Mouse (Mus musculus) myocyte (in vitro differentiated cells): ENCODE measurements at regions not wholly inside any gene's neighbourhood (a gene's known extent, or its start where the extent isn't known, plus 50 kb on each side); places are given as distances from the start of the nearest gene placed in this dataset.

Experiments used
- H3K27me3 ChIP-seq: one replicate; pipeline ENCODE4 v1.6.1; 2011; ENCODE audit not compliant: control insufficient read depth, insufficient read depth, insufficient read length
- H3K36me3 ChIP-seq: one replicate; pipeline ENCODE4 v1.6.1; 2011; ENCODE audit not compliant: control insufficient read depth, insufficient read depth
- H3K4me2 ChIP-seq: one replicate; pipeline ENCODE4 v1.6.1; 2011; ENCODE audit warnings: low read depth, control low read depth
- H3K4me3 ChIP-seq: one replicate; pipeline ENCODE4 v1.5.1; 2011; ENCODE audit warnings: mild to moderate bottlenecking, control low read depth, moderate library complexity
- H3K79me2 ChIP-seq: one replicate; pipeline ENCODE4 v1.6.1; 2011; ENCODE audit not compliant: control insufficient read depth, insufficient read depth
- H3ac ChIP-seq: one replicate; pipeline ENCODE4 v1.6.1; 2011; ENCODE audit not compliant: control insufficient read depth, insufficient read length
- CEBPB ChIP-seq: IDR thresholded peaks from 2 replicates; pipeline ENCODE4 v1.6.1; 2011; ENCODE audit warnings: mild to moderate bottlenecking, moderate library complexity; ENCODE audit not compliant: poor library complexity, insufficient read depth, severe bottlenecking
- E2F4 ChIP-seq: IDR thresholded peaks from one replicate; pipeline ENCODE4 v1.6.1; 2011; ENCODE audit warnings: mild to moderate bottlenecking, control low read depth, moderate library complexity; ENCODE audit not compliant: insufficient read depth
- MAX ChIP-seq: IDR thresholded peaks from one replicate; pipeline ENCODE4 v1.6.1; 2011; ENCODE audit warnings: low read depth, mild to moderate bottlenecking, control low read depth
- MYOD1 ChIP-seq, 3 experiments: IDR thresholded peaks; one replicate each; pipeline ENCODE4 v1.6.1; 2011; ENCODE audit warnings: control low read depth in 2 of 3, low read depth in 2 of 3, mild to moderate bottlenecking in 2 of 3, moderate library complexity in 1 of 3; ENCODE audit not compliant: insufficient read length in 2 of 3, control insufficient read depth in 1 of 3
- MYOG ChIP-seq, 3 experiments: IDR thresholded peaks; one replicate each; pipeline ENCODE4 v1.6.1; 2011; ENCODE audit warnings: control low read depth in 2 of 3, low read depth in 2 of 3, mild to moderate bottlenecking in 2 of 3; ENCODE audit not compliant: insufficient read length in 2 of 3, control insufficient read depth in 1 of 3, insufficient read depth in 1 of 3
- POLR2A ChIP-seq: IDR thresholded peaks from one replicate; pipeline ENCODE4 v1.6.1; 2011; ENCODE audit warnings: low read depth, mild to moderate bottlenecking, control low read depth, moderate library complexity; ENCODE audit not compliant: insufficient read length
- POLR2AphosphoS2 ChIP-seq: IDR thresholded peaks from one replicate; pipeline ENCODE4 v1.6.1; 2011; ENCODE audit warnings: low read depth, control low read depth; ENCODE audit not compliant: insufficient read length
- REST ChIP-seq: IDR thresholded peaks from one replicate; pipeline ENCODE4 v1.6.1; 2011; ENCODE audit warnings: mild to moderate bottlenecking, control low read depth, moderate library complexity; ENCODE audit not compliant: insufficient read depth, insufficient read length
- SRF ChIP-seq: IDR thresholded peaks from one replicate; pipeline ENCODE4 v1.6.1; 2011; ENCODE audit warnings: low read depth; ENCODE audit not compliant: control insufficient read depth, insufficient read length
- TCF12 ChIP-seq: IDR thresholded peaks from one replicate; pipeline ENCODE4 v1.6.1; 2011; ENCODE audit warnings: mild to moderate bottlenecking, control low read depth; ENCODE audit not compliant: poor library complexity, insufficient read depth, severe bottlenecking
- TCF3 ChIP-seq: IDR thresholded peaks from one replicate; pipeline ENCODE4 v1.6.1; 2011; ENCODE audit warnings: low read depth, control low read depth; ENCODE audit not compliant: insufficient read length
- USF1 ChIP-seq: IDR thresholded peaks from one replicate; pipeline ENCODE4 v1.6.1; 2011; ENCODE audit warnings: low read depth, mild to moderate bottlenecking, control low read depth, moderate library complexity

DNA sequence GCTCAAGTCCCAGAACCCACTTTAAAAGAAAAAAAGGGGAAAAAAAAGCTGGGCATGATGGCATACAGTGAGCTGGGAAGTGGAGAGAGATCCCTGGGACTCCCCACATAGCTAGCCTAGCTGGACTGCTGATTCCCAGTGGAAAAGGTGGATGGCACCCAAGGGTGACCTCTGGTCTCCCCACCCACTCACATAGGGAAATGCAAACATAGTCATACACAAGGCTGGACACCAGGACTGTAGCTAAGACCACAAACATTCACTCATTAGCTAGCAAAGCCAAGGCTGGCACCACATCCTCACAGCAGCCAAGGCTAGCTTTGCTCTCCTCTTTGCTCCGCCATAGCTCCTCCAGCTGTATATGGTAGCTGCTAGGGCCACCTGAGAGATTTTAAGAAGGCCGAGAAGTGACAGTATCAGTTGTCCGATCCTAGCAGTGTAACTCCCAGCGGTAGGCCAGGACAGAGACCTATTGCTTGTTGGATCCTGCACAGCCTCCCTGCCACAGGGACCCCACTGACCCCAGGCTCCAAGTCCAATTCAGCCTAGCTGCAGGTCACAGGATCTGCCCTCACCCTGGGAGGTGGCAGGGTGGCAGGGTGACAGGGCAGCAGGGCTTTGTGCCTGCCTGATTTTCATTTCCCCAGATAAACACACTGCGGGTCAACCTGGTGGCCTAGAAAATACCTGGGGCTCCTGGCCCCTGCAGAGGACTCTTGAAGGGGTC lies 119.8 kb upstream of the Gli2 start:
- TF ChIP-seq SRF (no peak), POLR2AphosphoS2 (no peak), E2F4 (no peak), TCF12 (no peak)
- H3ac ChIP-seq: no peak overlapping the region
- H3K4me2 ChIP-seq: no peak overlapping the region
- no peaks in the 10 kb centered on the region for H3K27me3 ChIP-seq
- H3K36me3 ChIP-seq: no peaks in the 10 kb centered on the region
- no peak overlapping the region for H3K4me3 ChIP-seq
- no peaks in the 10 kb centered on the region for H3K79me2 ChIP-seq

DNA sequence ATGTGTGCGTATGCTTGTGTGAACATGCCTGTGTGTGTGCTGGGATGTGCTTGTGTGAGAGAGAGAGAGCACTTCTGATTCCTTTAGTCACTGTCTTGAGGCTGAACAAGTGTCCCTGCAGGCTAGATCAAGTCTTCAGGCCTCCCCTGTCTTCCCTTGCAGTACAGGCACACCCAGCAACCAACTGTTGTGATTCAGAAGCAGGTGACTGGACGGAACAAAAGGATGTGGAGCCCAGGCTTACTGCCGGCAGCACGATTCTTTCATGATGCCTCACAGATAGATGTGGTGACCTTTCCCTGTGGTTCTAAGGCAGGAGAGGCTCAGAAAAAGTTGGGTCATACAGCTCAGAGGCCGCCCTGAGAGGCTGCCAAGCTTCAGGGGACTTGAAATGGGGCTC lies 114.0 kb upstream of the Gli2 start:
- Histone ChIP-seq H3K4me2 (no peak overlapping the region), H3K79me2 (no peaks in the 10 kb centered on the region), H3K4me3 (no peak overlapping the region), H3ac (no peak overlapping the region), H3K36me3 (no peaks in the 10 kb centered on the region), H3K27me3 (no peaks in the 10 kb centered on the region)
- TF ChIP-seq REST: no peak
- TF ChIP-seq CEBPB: no peak

DNA sequence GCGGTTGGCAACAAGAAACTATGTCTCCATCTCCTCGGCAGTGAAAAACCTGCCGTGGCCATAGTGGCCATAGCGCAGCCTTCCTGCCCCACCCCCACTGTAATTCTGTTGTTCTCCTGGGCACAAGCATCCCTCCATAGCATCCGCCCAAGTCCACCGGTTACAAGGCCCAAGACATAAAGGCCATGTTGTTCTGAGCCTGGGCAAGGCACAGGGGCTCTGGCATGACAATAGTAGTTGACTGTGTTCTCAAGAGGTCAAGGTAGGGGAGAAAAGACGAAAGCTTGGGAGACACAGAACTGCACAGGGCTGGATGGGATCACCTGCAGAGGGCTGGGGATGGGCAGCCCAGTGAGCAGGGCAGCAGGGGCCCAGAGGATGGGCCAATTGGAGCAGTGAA lies 112.9 kb upstream of the Gli2 start:
- H3K4me2 ChIP-seq: no peak overlapping the region
- H3K79me2 ChIP-seq: no peaks in the 10 kb centered on the region
- no peaks in the 10 kb centered on the region for H3K36me3 ChIP-seq
- no peak for TF ChIP-seq TCF12
- no peak for TF ChIP-seq SRF
- no peak for TF ChIP-seq POLR2A
- no peak for TF ChIP-seq USF1
- TF ChIP-seq MAX: no peak
- TF ChIP-seq MYOD1 (IDR thresholded peaks at IDR 0.05; ENCODE audit: control insufficient read depth in 1 of 3, insufficient read length in 2 of 3, low read depth in 2 of 3): no peak
- no peak for TF ChIP-seq REST
- TF ChIP-seq E2F4: no peak
- no peak for TF ChIP-seq TCF3
- TF ChIP-seq POLR2AphosphoS2: no peak
- no peak for TF ChIP-seq CEBPB
- no peak for TF ChIP-seq MYOG (IDR thresholded peaks at IDR 0.05; ENCODE audit: control insufficient read depth in 1 of 3, insufficient read depth in 1 of 3, insufficient read length in 2 of 3, low read depth in 2 of 3)
- no peak overlapping the region for H3ac ChIP-seq
- H3K4me3 ChIP-seq: no peak overlapping the region
- no peaks in the 10 kb centered on the region for H3K27me3 ChIP-seq

DNA sequence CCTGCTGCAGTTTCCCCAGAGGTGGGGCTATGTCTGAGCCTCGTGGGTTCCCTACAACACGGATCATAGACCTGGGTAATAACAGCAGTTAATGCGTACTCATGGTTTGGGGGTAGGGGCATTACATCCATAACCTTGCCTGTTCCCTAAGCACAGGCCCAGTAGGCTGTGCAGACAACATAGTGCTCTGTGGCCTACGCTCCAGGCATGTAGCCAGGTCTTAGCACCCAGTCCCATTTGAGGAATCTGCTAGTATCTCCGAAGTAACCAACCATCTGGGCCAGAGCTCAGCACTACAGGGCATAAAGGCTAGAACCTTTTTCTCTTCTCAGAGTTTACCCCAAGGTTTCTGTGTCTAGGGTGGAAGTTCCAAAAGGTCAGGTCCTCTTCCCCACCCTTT lies 111.4 kb upstream of the Gli2 start:
- Histone ChIP-seq H3K4me2 (no peak overlapping the region), H3K79me2 (no peaks in the 10 kb centered on the region), H3K4me3 (no peak overlapping the region), H3ac (no peak overlapping the region), H3K36me3 (no peaks in the 10 kb centered on the region), H3K27me3 (no peaks in the 10 kb centered on the region)
- no peak for TF ChIP-seq SRF

DNA sequence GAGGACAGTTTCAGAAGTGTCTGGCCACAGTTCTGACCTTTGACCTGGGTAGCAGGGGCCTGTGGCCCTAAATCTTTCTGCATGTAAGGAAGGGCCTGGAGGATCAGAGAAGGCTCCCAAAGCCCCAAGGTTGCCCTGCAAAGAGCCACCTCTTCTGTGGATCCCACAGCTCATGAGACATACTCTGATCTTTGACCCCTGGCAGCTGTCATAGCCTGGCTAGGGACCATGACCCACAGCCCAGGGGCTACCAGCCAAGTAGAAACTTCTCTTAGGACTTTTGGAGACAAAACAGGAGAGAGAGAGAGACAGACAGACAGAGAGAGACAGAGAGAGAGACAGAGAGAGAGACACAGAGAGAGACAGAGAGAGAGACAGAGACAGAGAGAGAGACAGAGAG lies 110.4 kb upstream of the Gli2 start:
- no peak overlapping the region for H3ac ChIP-seq
- TF ChIP-seq TCF3: no peak
- no peak for TF ChIP-seq USF1
- TF ChIP-seq POLR2A: no peak
- no peak for TF ChIP-seq SRF
- no peak for TF ChIP-seq MYOG (IDR thresholded peaks at IDR 0.05; ENCODE audit: control insufficient read depth in 1 of 3, insufficient read depth in 1 of 3, insufficient read length in 2 of 3, low read depth in 2 of 3)
- no peak for TF ChIP-seq CEBPB
- no peak for TF ChIP-seq POLR2AphosphoS2
- TF ChIP-seq MYOD1 (IDR thresholded peaks at IDR 0.05; ENCODE audit: control insufficient read depth in 1 of 3, insufficient read length in 2 of 3, low read depth in 2 of 3): no peak
- TF ChIP-seq E2F4: no peak
- no peaks in the 10 kb centered on the region for H3K36me3 ChIP-seq

More for the DNA sequence above, 110.4 kb upstream of the Gli2 start:
- H3K4me2 ChIP-seq: no peak overlapping the region
- H3K27me3 ChIP-seq: no peaks in the 10 kb centered on the region
- H3K4me3 ChIP-seq: no peak overlapping the region
- H3K79me2 ChIP-seq: no peaks in the 10 kb centered on the region
